Mouse (Mus musculus): ENCODE measurements around the gene Pglyrp1.

DNA sequence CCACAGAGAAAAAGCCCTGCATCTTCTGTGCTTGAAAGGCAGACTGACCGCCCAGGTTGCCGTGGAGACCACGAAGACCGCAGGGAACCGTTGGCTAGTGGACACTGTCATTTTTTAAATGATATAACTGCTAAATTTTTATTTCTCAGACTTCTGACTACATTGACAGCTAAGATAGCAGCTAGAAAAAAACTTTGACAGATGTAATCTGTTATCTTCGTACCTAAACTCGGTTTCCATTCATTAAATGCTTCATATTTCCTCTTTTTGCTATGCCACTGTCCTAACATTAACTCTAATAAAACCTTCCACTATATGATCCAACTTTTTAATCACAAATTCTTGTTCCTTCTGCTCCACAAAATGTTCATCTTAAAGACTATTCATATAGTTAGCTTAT lies 41.6 kb upstream of the Pglyrp1 start:
- no peak for TF ChIP-seq CTCF (IDR thresholded peaks at IDR 0.05; ENCODE audit: extremely low read depth, insufficient read length, insufficient replicate concordance, low read depth, low read length)
- TF ChIP-seq POLR2A (IDR thresholded peaks at IDR 0.05; ENCODE audit: low read depth, low read length): no peak

Data from small intestine, adult 2 months (tissue).